Mouse (Mus musculus): ENCODE measurements around the gene Coasy. TPM values are rescaled to one million over a fixed set of nuclear protein-coding genes. Genes with fewer than 3 reads are reported as not detected.

Gene Coasy
- total RNA-seq, 2 experiments from 2014 or later, result 1.7 to 3.8 TPM

GRCm38 (mm10) chr11:101062165-101062884 is 20.0 kb upstream of the Coasy start:
- ATAC-seq (replicated peaks; ENCODE audit: low FRiP score, poor library complexity, severe bottlenecking), result no peak

- no peak; the same call in 1 of the 2 replicates for ATAC-seq (replicated peaks; ENCODE audit: low FRiP score, poor library complexity, severe bottlenecking)
Observed at GRCm38 (mm10) chr11:101062971-101063675, 19.2 kb upstream of the Coasy start.

GRCm38 (mm10) chr11:101063676-101064327 is 18.6 kb upstream of the Coasy start:
- peak; percentile 90 for ATAC-seq (replicated peaks; ENCODE audit: low FRiP score, poor library complexity, severe bottlenecking)

GRCm38 (mm10) chr11:101064462-101064861 is 17.9 kb upstream of the Coasy start:
- no peak for ATAC-seq (replicated peaks; ENCODE audit: low FRiP score, poor library complexity, severe bottlenecking)

GRCm38 (mm10) chr11:101065002-101065401 is 17.4 kb upstream of the Coasy start:
- no peak for ATAC-seq (replicated peaks; ENCODE audit: low FRiP score, poor library complexity, severe bottlenecking)

GRCm38 (mm10) chr11:101066549-101067412 is 15.6 kb upstream of the Coasy start:
- ATAC-seq (replicated peaks; ENCODE audit: low FRiP score, poor library complexity, severe bottlenecking), result peak; percentile 32

GRCm38 (mm10) chr11:101069391-101070188 is 12.8 kb upstream of the Coasy start, which contains the start of gene Naglu:
Gene Naglu, plus strand, starts transcription at chr11:101070012.
- ATAC-seq (replicated peaks; ENCODE audit: low FRiP score, poor library complexity, severe bottlenecking), result peak; percentile 90

- ATAC-seq (replicated peaks; ENCODE audit: low FRiP score, poor library complexity, severe bottlenecking), result peak; percentile 56
Observed at GRCm38 (mm10) chr11:101070189-101070527, 12.2 kb upstream of the Coasy start.

- no peak for ATAC-seq (replicated peaks; ENCODE audit: low FRiP score, poor library complexity, severe bottlenecking)
Observed at GRCm38 (mm10) chr11:101070987-101071386, 11.4 kb upstream of the Coasy start.

GRCm38 (mm10) chr11:101071810-101072428 is 10.4 kb upstream of the Coasy start:
- no peak for ATAC-seq (replicated peaks; ENCODE audit: low FRiP score, poor library complexity, severe bottlenecking)

- ATAC-seq (replicated peaks; ENCODE audit: low FRiP score, poor library complexity, severe bottlenecking), result no peak
Observed at GRCm38 (mm10) chr11:101078121-101078520, 4.2 kb upstream of the Coasy start, which contains the start of gene Hsd17b1. Gene Hsd17b1, plus strand, starts transcription at chr11:101078411.

- no peak for ATAC-seq (replicated peaks; ENCODE audit: low FRiP score, poor library complexity, severe bottlenecking)
Observed at GRCm38 (mm10) chr11:101079746-101080145, 2.6 kb upstream of the Coasy start.

GRCm38 (mm10) chr11:101080421-101080820 is 1.9 kb upstream of the Coasy start:
- ATAC-seq (replicated peaks; ENCODE audit: low FRiP score, poor library complexity, severe bottlenecking), result no peak

GRCm38 (mm10) chr11:101081659-101082058 is 706 bp upstream of the Coasy start:
- ATAC-seq (replicated peaks; ENCODE audit: low FRiP score, poor library complexity, severe bottlenecking), result no peak

- no peak for ATAC-seq (replicated peaks; ENCODE audit: low FRiP score, poor library complexity, severe bottlenecking)
Observed at GRCm38 (mm10) chr11:101083083-101083697, 825 bp downstream of the Coasy start.

- ATAC-seq (replicated peaks; ENCODE audit: low FRiP score, poor library complexity, severe bottlenecking), result no peak
Observed at GRCm38 (mm10) chr11:101084246-101084645, 1.9 kb downstream of the Coasy start.

GRCm38 (mm10) chr11:101084811-101085210 is 2.4 kb downstream of the Coasy start:
- ATAC-seq (replicated peaks; ENCODE audit: low FRiP score, poor library complexity, severe bottlenecking), result no peak
